Comparison of ENCODE assay signal across 20 mouse cellular contexts in genomic region chr1:45605571-45605970, GRCm38 (mm10).
"Had no signal": no experiment of that assay in that cellular context is flagged by ENCODE, and none has a peak within 500 bp of the region (broad histone marks: within the 10 kb centered on the region; RNA-seq: fewer than 3 reads in every experiment).

No protein-coding gene starts in this region.

- H3K4me3 ChIP-seq: lung, embryonic 15.5 days; megakaryocyte, embryonic 14.5 days; midbrain, embryonic 13.5 days; midbrain, embryonic 15.5 days; neural tube, embryonic 13.5 days; neural tube, embryonic 15.5 days had no signal

- H3K36me3 ChIP-seq: lung, embryonic 15.5 days; midbrain, embryonic 13.5 days; midbrain, embryonic 15.5 days; neural tube, embryonic 13.5 days; neural tube, embryonic 15.5 days had no signal

- DNase-seq: lung, adult 2 months; lung, postnatal 14 days; lung, postnatal 36 days; retina, postnatal 1 day; right cerebral cortex, adult 18-20 months; right cerebral cortex, postnatal 25 days; right cerebral cortex, postnatal 4 days; spleen, adult 18-20 months; thymus, adult 18-20 months; thymus, postnatal 14 days; thymus, postnatal 36 days had no signal

- H3K4me2 ChIP-seq: lung, embryonic 15.5 days; midbrain, embryonic 11.5 days; midbrain, embryonic 13.5 days; midbrain, embryonic 15.5 days; neural tube, embryonic 13.5 days; neural tube, embryonic 15.5 days had no signal

- H3K4me1 ChIP-seq: lung, embryonic 15.5 days; megakaryocyte, embryonic 14.5 days; midbrain, embryonic 13.5 days; midbrain, embryonic 15.5 days; neural tube, embryonic 13.5 days; neural tube, embryonic 15.5 days had no signal

- H3K27ac ChIP-seq: lung, embryonic 15.5 days; macrophage; midbrain, embryonic 13.5 days; midbrain, embryonic 15.5 days; neural tube, embryonic 13.5 days; neural tube, embryonic 15.5 days had no signal

- H3K27me3 ChIP-seq: lung, embryonic 15.5 days; megakaryocyte, embryonic 14.5 days; midbrain, embryonic 13.5 days; midbrain, embryonic 15.5 days; neural tube, embryonic 13.5 days; neural tube, embryonic 15.5 days had no signal

- ATAC-seq: lung, postnatal 0 days; midbrain, embryonic 13.5 days; midbrain, embryonic 15.5 days had no signal

- H3K9me3 ChIP-seq: lung, embryonic 15.5 days; megakaryocyte, embryonic 14.5 days; midbrain, embryonic 13.5 days; midbrain, embryonic 15.5 days; neural tube, embryonic 13.5 days; neural tube, embryonic 15.5 days had no signal
